Mouse (Mus musculus) macrophage (primary cell): ENCODE measurements at regions not wholly inside any gene's neighbourhood (a gene's known extent, or its start where the extent isn't known, plus 50 kb on each side); places are given as distances from the start of the nearest gene placed in this dataset.

Source experiments
- H3K27ac ChIP-seq: fragments of 350-480 bp; formaldehyde crosslinking; 2 replicates; pipeline ENCODE4 v1.9.0; 2021
- H3K36me3 ChIP-seq: fragments of 350-480 bp; formaldehyde crosslinking; 2 replicates; pipeline ENCODE4 v1.9.0; 2021; ENCODE audit errors: inconsistent target
- H3K4me3 ChIP-seq: fragments of 350-480 bp; formaldehyde crosslinking; 2 replicates; pipeline ENCODE4 v1.9.0; 2021; ENCODE audit errors: inconsistent target
- H3K79me2 ChIP-seq: fragments of 350-480 bp; formaldehyde crosslinking; 2 replicates; pipeline ENCODE4 v1.9.0; 2021; ENCODE audit errors: inconsistent target
- WGBS: methylation state at CpG from one replicate; pipeline ENCODE4 v1.1.7; 2026; ENCODE audit warnings: inconsistent platforms; ENCODE audit not compliant: missing documents; 5-methylcytosine and 5-hydroxymethylcytosine counted together

GRCm38 (mm10) chr1:155499735-155500134 lies 58.2 kb upstream of the Acbd6 start:
- no peak overlapping the region for H3K4me3 ChIP-seq
- H3K27ac ChIP-seq: no peak overlapping the region
- 92% methylated on average over 1 of the region's 1 CpGs for WGBS
- H3K79me2 ChIP-seq: no peaks in the 10 kb centered on the region
- no peaks in the 10 kb centered on the region for H3K36me3 ChIP-seq

- WGBS: 82% methylated on average over 9 of the region's 10 CpGs
- no peaks in the 10 kb centered on the region for H3K79me2 ChIP-seq
These were observed 55.1 kb upstream of the Acbd6 start for GRCm38 (mm10) chr1:155502867-155503266.

GRCm38 (mm10) chr1:155504581-155505328 lies 53.2 kb upstream of the Acbd6 start:
- H3K27ac ChIP-seq: no peak overlapping the region
- 86% methylated on average over 12 of the region's 12 CpGs for WGBS
- no peaks in the 10 kb centered on the region for H3K79me2 ChIP-seq
- H3K36me3 ChIP-seq: no peaks in the 10 kb centered on the region
- no peak overlapping the region for H3K4me3 ChIP-seq

More at GRCm38 (mm10) chr1:155502867-155503266, 55.1 kb upstream of the Acbd6 start:
- Histone ChIP-seq H3K27ac (no peak overlapping the region), H3K4me3 (no peak overlapping the region), H3K36me3 (no peaks in the 10 kb centered on the region)

GRCm38 (mm10) chr1:155505361-155506077 lies 52.4 kb upstream of the Acbd6 start:
- no peak overlapping the region for H3K4me3 ChIP-seq
- H3K36me3 ChIP-seq: no peaks in the 10 kb centered on the region
- H3K79me2 ChIP-seq: no peaks in the 10 kb centered on the region
- 86% methylated on average over 6 of the region's 6 CpGs for WGBS
- no peak overlapping the region for H3K27ac ChIP-seq
